Mouse (Mus musculus) liver, embryonic 13.5 days (tissue): ENCODE results near the gene Fam110a. TPM values are rescaled to one million over a fixed set of nuclear protein-coding genes. Genes with fewer than 3 reads are reported as not detected.

Experiments used
- ATAC-seq: fragments of 200-750 bp; cut with Nextera tagmentation; 2 replicates; pipeline ENCODE4 v1.8.0; 2017; ENCODE audit warnings: low read depth, mild to moderate bottlenecking, moderate number of reproducible peaks, moderate library complexity
- DNase-seq: peaks from one replicate; pipeline ENCODE4 v3.0.0; 2022
- H3K27ac ChIP-seq: fragments of 300-500 bp; sonication (generic); 2 replicates; pipeline ENCODE4 v1.5.1; 2015; ENCODE audit warnings: moderate library complexity, mild to moderate bottlenecking, inconsistent platforms
- H3K27me3 ChIP-seq: fragments of 300-500 bp; sonication (generic); 2 replicates; pipeline ENCODE4 v1.6.1; 2015; ENCODE audit warnings: mild to moderate bottlenecking, inconsistent platforms
- H3K36me3 ChIP-seq: fragments of 300-500 bp; sonication (generic); 2 replicates; pipeline ENCODE4 v1.6.1; 2015; ENCODE audit warnings: mild to moderate bottlenecking, inconsistent platforms
- H3K4me1 ChIP-seq: fragments of 300-500 bp; sonication (generic); replicated peaks from 2 replicates; pipeline ENCODE4 v1.6.1; 2015; ENCODE audit warnings: inconsistent platforms
- H3K4me2 ChIP-seq: fragments of 300-500 bp; sonication (generic); 2 replicates; pipeline ENCODE4 v1.6.1; 2015; ENCODE audit warnings: inconsistent platforms, mild to moderate bottlenecking, moderate library complexity
- H3K4me3 ChIP-seq: fragments of 300-500 bp; sonication (generic); replicated peaks from 2 replicates; pipeline ENCODE4 v1.5.1; 2015; ENCODE audit warnings: mild to moderate bottlenecking, inconsistent platforms
- H3K9ac ChIP-seq: fragments of 300-500 bp; sonication (generic); 2 replicates; pipeline ENCODE4 v1.6.1; 2015; ENCODE audit warnings: mild to moderate bottlenecking, inconsistent platforms
- H3K9me3 ChIP-seq: fragments of 300-500 bp; sonication (generic); replicated peaks from 2 replicates; pipeline ENCODE4 v1.6.1; 2016; ENCODE audit warnings: inconsistent platforms
- WGBS: fragments of 180-500 bp; shearing (Covaris S2); methylation state at CpG from one replicate; pipeline ENCODE4 v1.1.7; 2015; ENCODE audit not compliant: insufficient replicate concordance; 5-methylcytosine and 5-hydroxymethylcytosine counted together
- polyA plus RNA-seq: library from polyadenylated mRNA; unstranded; fragments of >200 nt; fragmentation: Nextera tagmentation; extraction: Ambion mirVana; gene quantifications from 2 replicates; pipeline ENCODE4 v1.2.1, GENCODE M21; 2015

Gene Fam110a
- polyA plus RNA-seq, 1 experiment from 2014 or later, result 11.2 TPM

- no peak for ATAC-seq
- no peak overlapping the region for H3K9ac ChIP-seq
- H3K36me3 ChIP-seq, result no peaks in the 10 kb centered on the region
- H3K4me1 ChIP-seq, result no peaks in the 10 kb centered on the region
- WGBS, result 62% methylated on average over 7 of the region's 7 CpGs
- no peaks in the 10 kb centered on the region for H3K9me3 ChIP-seq
- DNase-seq, result no peak
- H3K27ac ChIP-seq, result no peak overlapping the region
- H3K4me2 ChIP-seq, result no peak overlapping the region
- no peak overlapping the region for H3K4me3 ChIP-seq
- H3K27me3 ChIP-seq, result no peaks in the 10 kb centered on the region
Measured at GRCm38 (mm10) chr2:151948311-151948710, 31.7 kb downstream of the Fam110a start.

- H3K27ac ChIP-seq, result no peak overlapping the region
- no peak overlapping the region for H3K4me2 ChIP-seq
- 62% methylated on average over 2 of the region's 2 CpGs for WGBS
- no peak for ATAC-seq
- H3K4me3 ChIP-seq, result no peak overlapping the region
- no peak overlapping the region for H3K9ac ChIP-seq
- no peaks in the 10 kb centered on the region for H3K9me3 ChIP-seq
- DNase-seq, result no peak
- H3K27me3 ChIP-seq, result no peaks in the 10 kb centered on the region
- no peaks in the 10 kb centered on the region for H3K36me3 ChIP-seq
- H3K4me1 ChIP-seq, result no peaks in the 10 kb centered on the region
Measured at GRCm38 (mm10) chr2:151947617-151948016, 32.4 kb downstream of the Fam110a start.

- no peaks in the 10 kb centered on the region for H3K4me1 ChIP-seq
- no peaks in the 10 kb centered on the region for H3K9me3 ChIP-seq
- H3K36me3 ChIP-seq, result no peaks in the 10 kb centered on the region
- H3K4me2 ChIP-seq, result no peak overlapping the region
- no peaks in the 10 kb centered on the region for H3K27me3 ChIP-seq
- 29% methylated on average over 2 of the region's 2 CpGs for WGBS
- ATAC-seq (no peak), DNase-seq (no peak)
- no peak overlapping the region for H3K4me3 ChIP-seq
- H3K27ac ChIP-seq, result no peak overlapping the region
- H3K9ac ChIP-seq, result no peak overlapping the region
Measured at GRCm38 (mm10) chr2:151944106-151944505, 35.9 kb downstream of the Fam110a start.

- ATAC-seq (no peak), DNase-seq (no peak)
- Histone ChIP-seq H3K27me3 (no peaks in the 10 kb centered on the region), H3K4me3 (no peak overlapping the region), H3K36me3 (no peaks in the 10 kb centered on the region), H3K27ac (no peak overlapping the region), H3K9ac (no peak overlapping the region), H3K4me2 (no peak overlapping the region), H3K4me1 (no peaks in the 10 kb centered on the region), H3K9me3 (no peaks in the 10 kb centered on the region)
- WGBS, result 15% methylated on average over 2 of the region's 2 CpGs
Measured at GRCm38 (mm10) chr2:151941269-151941668, 38.8 kb downstream of the Fam110a start.

GRCm38 (mm10) chr2:151939651-151940420 is 40.2 kb downstream of the Fam110a start:
- Histone ChIP-seq H3K27me3 (no peaks in the 10 kb centered on the region), H3K4me2 (no peak overlapping the region), H3K27ac (no peak overlapping the region), H3K4me3 (no peak overlapping the region), H3K36me3 (no peaks in the 10 kb centered on the region), H3K9me3 (no peaks in the 10 kb centered on the region), H3K9ac (no peak overlapping the region), H3K4me1 (no peaks in the 10 kb centered on the region)
- DNase-seq, result no peak
- 49% methylated on average over 5 of the region's 5 CpGs for WGBS
- ATAC-seq, result no peak

GRCm38 (mm10) chr2:151938780-151939200 is 41.2 kb downstream of the Fam110a start:
- Histone ChIP-seq H3K27ac (no peak overlapping the region), H3K4me1 (no peaks in the 10 kb centered on the region), H3K9me3 (no peaks in the 10 kb centered on the region), H3K27me3 (no peaks in the 10 kb centered on the region), H3K36me3 (no peaks in the 10 kb centered on the region), H3K4me3 (no peak overlapping the region), H3K4me2 (no peak overlapping the region), H3K9ac (no peak overlapping the region)
- ATAC-seq (no peak), DNase-seq (no peak)
- 67% methylated on average over 11 of the region's 11 CpGs for WGBS

- no peaks in the 10 kb centered on the region for H3K36me3 ChIP-seq
- no peak overlapping the region for H3K9ac ChIP-seq
- H3K9me3 ChIP-seq, result no peaks in the 10 kb centered on the region
- H3K4me3 ChIP-seq, result no peak overlapping the region
- 24% methylated on average over 3 of the region's 3 CpGs for WGBS
- DNase-seq (no peak), ATAC-seq (no peak)
- H3K27ac ChIP-seq, result no peak overlapping the region
- H3K4me2 ChIP-seq, result no peak overlapping the region
- no peaks in the 10 kb centered on the region for H3K4me1 ChIP-seq
- no peaks in the 10 kb centered on the region for H3K27me3 ChIP-seq
Measured at GRCm38 (mm10) chr2:151937893-151938292, 42.1 kb downstream of the Fam110a start.

- Histone ChIP-seq H3K4me2 (no peak overlapping the region), H3K9me3 (no peaks in the 10 kb centered on the region), H3K4me3 (no peak overlapping the region), H3K36me3 (no peaks in the 10 kb centered on the region), H3K27me3 (no peaks in the 10 kb centered on the region), H3K4me1 (peaks cover 2% of the 10 kb centered on the region; the same call in 1 of the 2 replicates), H3K9ac (no peak overlapping the region), H3K27ac (no peak overlapping the region)
- WGBS, result 26% methylated on average over 7 of the region's 7 CpGs
- DNase-seq (peak; percentile 43), ATAC-seq (no peak; the same call in 1 of the 2 replicates)
Measured at GRCm38 (mm10) chr2:151930389-151931074, 49.5 kb downstream of the Fam110a start.

- DNase-seq (no peak), ATAC-seq (0 out of 2 replicates have a peak, but pooled peaks have one; percentile 40)
- no peaks in the 10 kb centered on the region for H3K9me3 ChIP-seq
- no peak overlapping the region for H3K27ac ChIP-seq
- no peak overlapping the region for H3K4me2 ChIP-seq
- H3K27me3 ChIP-seq, result no peaks in the 10 kb centered on the region
- H3K4me3 ChIP-seq, result no peak overlapping the region
- peaks cover 6% of the 10 kb centered on the region; the same call in 1 of the 2 replicates for H3K4me1 ChIP-seq
- no peak overlapping the region for H3K9ac ChIP-seq
- no peaks in the 10 kb centered on the region for H3K36me3 ChIP-seq
- 70% methylated on average over 11 of the region's 11 CpGs for WGBS
Measured at GRCm38 (mm10) chr2:151927103-151927502, 52.9 kb downstream of the Fam110a start.

GRCm38 (mm10) chr2:151925715-151926114 is 54.3 kb downstream of the Fam110a start:
- Histone ChIP-seq H3K36me3 (no peaks in the 10 kb centered on the region), H3K9ac (no peak overlapping the region), H3K9me3 (no peaks in the 10 kb centered on the region), H3K4me1 (peaks cover 6% of the 10 kb centered on the region; the same call in 1 of the 2 replicates), H3K27ac (no peak overlapping the region), H3K4me2 (no peak overlapping the region), H3K27me3 (no peaks in the 10 kb centered on the region), H3K4me3 (no peak overlapping the region)
- DNase-seq, result no peak
- ATAC-seq, result peak; percentile 33; the same call in 1 of the 2 replicates
- 39% methylated on average over 4 of the region's 4 CpGs for WGBS

GRCm38 (mm10) chr2:151924276-151924675 is 55.7 kb downstream of the Fam110a start:
- no peaks in the 10 kb centered on the region for H3K36me3 ChIP-seq
- H3K4me2 ChIP-seq, result no peak overlapping the region
- no peak overlapping the region for H3K27ac ChIP-seq
- peaks cover 6% of the 10 kb centered on the region; the same call in 1 of the 2 replicates for H3K4me1 ChIP-seq
- H3K4me3 ChIP-seq, result no peak overlapping the region
- no peak overlapping the region for H3K9ac ChIP-seq
- DNase-seq (no peak), ATAC-seq (no peak)
- no peaks in the 10 kb centered on the region for H3K27me3 ChIP-seq
- H3K9me3 ChIP-seq, result no peaks in the 10 kb centered on the region
- 73% methylated on average over 7 of the region's 7 CpGs for WGBS
